Mouse (Mus musculus): ENCODE results near the gene Gusb. TPM values are rescaled to one million over a fixed set of nuclear protein-coding genes. Genes with fewer than 3 reads are reported as not detected.
"Not testable (repeated sequence)": the region's sequence is repeated elsewhere in the genome, so short reads cannot be mapped to it uniquely, and the experiment has no call there.

Gene Gusb
- polyA plus RNA-seq (2012; rRNA removed) = 53.9 and 65.7 TPM in 2 replicates

DNA sequence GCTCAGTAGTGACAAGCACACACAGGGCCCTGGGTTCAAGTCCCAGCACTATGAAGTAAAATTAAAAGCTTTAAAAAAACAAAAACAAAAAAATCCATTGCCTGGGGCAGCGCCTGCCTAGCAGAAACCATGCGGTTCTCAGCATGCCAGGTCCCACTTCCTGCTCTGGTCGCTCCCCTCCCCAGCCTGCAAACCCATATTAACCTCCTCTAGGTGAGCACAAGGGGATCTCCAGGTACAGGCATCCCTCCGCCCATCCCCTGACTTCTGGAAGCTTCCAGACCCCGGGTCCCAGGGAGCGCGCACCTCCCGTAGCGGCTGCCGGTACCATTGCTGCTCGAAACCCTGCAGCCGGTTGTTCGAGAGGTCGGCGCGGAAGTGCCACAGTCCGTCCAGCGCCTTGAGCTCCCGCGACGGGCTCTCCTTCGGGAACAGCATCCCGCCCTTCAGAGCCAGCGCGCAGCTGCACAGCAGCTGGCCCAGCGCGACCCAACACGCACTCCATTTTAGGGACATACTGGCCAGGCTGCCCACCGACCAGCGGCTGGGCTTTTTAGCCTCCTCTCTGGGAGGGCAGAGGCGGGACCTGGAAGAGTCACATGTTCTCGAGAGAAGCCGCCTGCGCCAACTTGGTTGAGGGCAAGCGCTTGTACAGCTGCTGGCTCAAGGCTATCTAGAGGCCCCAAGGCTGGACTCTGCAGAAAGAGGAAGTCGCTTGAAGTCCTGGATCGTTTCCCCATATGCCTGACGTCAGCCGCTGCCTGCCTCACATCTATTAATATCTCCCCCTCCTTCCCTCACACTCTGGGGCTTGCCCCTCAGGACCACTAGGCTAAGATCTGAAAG lies at the start of gene Gusb:
TSS of gene Gusb (minus strand) at position 749 of the 846 bp plus-strand sequence.
- DNase-seq (ENCODE audit: low read depth) = no peak

DNA sequence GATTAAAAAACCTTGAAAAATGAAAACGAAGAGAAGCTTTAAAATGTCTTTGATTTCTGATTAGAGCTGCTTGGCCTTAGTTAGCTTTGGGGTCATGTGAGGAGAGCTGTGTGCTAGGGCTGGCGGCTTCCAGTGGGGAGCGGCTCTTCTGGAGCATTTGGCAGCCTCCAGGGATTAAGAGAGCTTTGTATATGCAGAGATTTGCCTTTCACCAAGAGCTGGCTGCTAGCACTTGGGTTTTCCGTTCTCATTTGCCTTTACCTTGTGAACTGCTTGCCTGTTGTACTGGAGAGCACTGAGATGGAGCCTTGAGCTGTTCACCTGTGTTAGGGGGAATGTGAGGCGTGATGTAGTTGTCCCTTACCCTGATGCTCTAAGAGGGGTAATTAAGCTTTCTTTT lies 49.7 kb upstream of the Gusb start:
- DNase-seq (ENCODE audit: low read depth) = no peak

DNA sequence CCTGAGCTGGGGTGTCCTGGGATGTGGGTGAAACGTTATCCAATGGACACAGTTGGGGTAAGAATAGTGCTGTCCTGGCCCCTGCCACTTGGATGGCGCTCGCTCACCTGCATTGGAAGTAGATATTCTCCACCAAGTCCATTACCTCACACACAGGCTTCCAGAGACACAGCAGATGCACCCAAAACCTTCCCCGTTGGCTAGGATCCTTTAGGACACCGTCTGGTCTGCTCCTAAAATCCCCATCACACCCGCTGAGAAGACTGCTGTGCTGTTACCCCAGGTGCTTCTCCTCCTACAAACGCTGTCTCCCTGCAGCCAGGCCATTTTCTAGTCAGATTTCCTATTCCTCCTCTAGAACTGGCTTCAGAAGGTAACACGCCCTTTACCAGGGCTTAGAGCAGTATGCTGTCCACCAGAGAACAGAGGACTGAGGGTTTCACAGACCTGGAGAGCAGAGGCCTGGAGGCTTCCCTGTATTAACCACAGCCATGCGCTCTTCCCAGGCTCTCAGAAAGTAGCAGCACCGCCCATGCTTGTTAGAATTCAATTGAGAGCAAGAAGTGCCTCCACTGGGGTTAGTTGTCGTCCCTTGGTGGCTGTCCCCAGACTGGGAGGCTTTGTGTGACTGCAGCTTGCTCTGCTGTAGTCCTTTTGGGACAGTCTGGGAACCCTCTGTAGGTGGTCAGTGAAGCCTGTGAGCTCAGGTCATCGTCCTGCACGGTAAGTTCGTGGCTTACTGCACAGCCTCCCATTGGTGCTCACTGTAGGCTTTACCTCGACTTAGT lies 48.4 kb upstream of the Gusb start:
- DNase-seq (ENCODE audit: low read depth) = no peak

DNA sequence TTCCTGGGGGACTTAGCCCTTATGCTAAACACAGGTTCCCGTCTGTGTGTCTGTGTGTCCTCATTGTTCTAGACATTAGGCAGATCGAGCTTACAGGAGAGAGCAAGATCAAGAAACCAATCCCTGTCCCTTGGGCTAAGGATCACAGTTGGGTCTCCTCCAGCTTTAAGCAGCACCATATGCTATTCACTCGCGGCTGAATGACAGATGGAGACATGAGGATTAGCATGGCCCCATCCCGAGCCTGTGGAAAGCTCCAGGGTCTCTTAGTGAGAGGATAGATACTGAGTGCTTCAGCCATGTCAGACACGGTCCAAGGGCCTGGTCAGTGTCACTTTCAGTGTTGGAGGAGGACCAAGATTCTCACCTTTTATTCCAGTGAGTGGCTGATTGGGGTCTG lies 47.6 kb upstream of the Gusb start:
- DNase-seq (ENCODE audit: low read depth) = no peak

DNA sequence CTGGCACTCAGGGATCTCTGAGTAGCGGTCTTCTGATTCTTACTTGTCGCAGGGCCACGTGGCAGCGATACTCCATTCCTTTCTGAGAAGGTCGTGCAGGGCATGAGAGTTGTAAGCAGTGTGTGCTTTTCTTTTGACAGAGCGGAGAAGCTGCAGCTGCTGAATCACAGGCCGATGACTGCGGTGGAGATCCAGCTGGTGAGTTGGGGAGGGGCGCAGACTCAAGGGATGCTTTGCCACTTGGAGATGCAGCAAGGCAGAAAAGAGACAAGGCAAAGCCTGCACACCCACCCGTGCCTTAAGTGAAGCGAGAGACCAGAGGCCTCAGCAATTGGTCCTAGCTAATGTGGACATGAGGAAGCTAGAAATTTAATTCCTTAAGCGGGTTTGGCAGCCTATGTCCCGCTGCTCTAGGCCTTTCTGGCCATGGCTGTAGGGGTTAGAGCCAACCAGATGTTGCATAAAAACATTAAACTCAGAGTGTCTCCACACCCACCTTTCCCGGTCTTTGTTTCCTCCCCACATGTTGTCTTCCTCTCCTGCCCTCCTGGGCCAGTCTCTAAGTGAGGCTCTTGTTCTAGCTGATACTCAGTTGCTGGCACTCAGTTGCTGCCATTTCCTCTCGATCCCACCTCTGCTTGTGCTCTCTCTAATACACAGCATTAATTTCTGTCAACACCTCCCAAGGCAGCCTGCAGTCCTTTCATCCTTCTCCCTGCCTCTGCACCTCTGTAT lies 46.1 kb upstream of the Gusb start:
- no peak for DNase-seq (ENCODE audit: low read depth)

DNA sequence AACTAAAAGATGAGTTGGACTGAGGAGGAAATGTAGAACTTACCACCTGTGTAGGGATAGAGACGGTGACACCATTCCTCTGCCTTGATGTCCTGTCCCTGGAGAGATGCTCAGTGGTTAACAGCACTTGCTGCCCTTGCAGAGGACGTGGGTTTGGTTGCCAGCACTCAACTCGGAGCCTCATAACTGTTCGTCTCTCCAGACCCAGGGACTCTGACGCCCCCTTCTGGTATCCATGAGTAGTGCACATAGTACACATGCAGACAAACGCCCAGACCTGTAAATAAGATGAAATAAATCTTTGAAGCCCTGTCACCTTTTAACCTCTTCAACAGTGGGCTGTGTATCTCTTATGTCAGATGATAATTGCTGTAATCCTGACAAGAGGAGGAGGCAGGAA lies 44.2 kb upstream of the Gusb start:
- no peak for DNase-seq (ENCODE audit: low read depth)

DNA sequence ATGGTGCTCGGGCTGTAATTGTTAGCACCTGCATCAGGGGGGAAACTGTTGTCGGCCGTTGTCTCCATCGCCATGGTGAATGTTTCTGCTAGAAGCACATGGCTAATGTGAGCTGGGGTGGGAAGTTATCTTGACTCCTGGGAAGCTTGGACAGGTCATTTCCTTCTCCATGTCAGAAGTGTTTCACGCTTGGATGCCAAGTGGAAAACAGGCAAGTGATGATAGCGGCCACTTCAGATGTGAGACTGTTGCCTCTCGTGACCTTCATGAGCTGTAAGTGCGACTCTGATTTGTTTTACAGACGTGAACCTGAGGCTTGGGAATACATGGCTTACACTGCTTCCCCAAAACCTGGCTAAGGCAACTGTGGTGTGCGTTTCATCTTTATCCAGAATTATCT lies 43.7 kb upstream of the Gusb start:
- DNase-seq (ENCODE audit: low read depth) = no peak

DNA sequence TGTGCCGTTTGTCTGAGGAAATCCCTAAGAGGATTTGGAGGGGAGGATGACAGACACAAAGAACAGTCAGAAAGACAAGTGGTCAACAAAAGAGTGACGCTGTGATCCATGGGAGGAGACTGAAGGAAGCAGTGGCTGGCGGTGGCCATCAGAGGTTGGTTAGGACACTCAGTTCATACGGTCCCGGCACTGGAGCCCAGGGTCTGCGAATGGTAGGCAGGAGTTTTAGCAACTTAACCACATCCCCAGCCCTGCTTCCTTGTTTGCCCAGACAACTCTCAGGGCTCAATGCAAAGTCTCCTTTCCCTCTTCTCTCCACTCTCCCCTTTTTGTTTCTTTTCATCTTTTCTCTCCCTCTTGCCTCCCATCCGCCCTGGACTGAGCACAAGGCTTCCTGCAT lies 43.3 kb upstream of the Gusb start:
- DNase-seq (ENCODE audit: low read depth) = no peak

DNA sequence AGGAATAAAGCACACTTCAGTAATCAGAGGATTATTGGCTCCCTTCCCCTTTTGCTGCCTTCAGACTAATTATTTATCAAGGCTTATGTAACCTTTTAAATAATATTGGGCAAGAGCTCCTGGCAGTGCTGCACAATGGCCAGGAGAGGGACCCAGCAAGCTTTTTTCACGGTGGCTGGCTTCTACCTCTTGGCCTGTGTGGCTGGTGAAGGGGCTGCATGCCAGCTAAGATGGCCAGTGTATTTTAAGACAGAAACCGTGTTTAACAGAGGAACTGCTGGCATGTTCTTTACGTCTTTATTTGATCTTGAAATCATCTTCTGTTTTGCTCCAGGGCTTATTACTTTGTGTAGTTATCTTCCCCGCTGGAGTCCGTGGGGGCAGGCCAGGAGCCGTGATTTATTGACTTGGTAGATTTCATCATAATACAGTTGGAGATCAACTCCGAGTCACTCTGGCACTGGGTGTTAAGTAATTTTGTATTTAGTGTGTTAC lies 41.4 kb upstream of the Gusb start:
- DNase-seq (ENCODE audit: low read depth) = peak; percentile 75

DNA sequence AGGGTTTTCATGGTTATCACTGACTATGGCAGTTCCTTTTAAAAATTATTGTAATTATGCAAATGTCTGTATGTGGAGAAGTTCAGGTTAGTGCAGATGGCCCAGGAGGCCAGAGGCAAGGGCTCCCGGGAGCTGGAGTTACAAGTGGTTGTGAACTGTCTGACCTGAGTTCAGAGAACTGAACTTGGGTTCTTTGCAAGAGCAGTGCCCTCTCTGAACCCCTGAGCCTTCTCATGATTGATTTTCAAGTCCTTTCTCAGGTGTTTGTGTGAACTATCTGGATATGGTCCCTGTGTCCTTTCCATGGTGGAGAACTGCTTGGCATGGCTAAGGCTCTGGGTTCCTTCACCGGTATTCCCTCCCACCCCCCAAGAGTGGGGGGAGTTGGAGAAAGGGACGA lies 40.9 kb upstream of the Gusb start:
- no peak for DNase-seq (ENCODE audit: low read depth)

DNA sequence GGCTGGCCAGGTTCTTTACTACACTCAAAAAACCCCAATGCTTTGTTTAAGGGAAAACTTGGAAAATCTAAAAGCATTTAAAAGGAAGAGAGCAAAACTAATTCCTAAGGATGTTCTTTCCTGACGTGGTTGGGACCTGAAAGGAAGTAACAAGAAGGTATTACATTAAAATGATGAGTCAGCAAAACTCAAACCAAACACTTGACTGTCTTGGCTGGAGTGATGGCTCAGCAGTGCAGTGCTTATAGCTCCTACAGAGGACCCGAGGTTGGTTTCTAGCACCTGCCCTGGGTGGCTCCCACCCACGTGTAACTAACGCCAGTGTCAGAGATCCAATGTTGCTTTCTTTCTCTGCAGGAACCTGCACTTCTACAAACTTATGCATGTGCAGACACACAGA lies 38.4 kb upstream of the Gusb start:
- no peak for DNase-seq (ENCODE audit: low read depth)

DNA sequence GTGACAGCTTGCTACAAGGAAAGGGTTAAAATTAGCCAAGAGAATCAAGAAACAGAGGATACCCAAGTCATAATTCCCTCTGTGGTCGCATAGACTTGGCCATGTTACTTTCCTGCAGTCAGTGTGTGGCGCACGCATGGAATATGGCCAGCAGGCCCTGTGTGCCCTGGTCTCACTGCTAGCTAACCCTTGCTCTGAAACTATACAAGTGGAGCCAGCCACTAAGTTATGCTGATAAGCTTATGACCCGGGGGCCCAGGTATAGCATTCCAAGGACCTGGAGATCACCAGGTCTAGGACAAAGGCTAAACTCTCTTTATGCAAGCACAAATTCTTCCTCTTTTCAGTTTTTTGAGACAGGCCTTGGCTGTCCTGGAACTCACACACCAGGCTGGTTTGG lies 37.9 kb upstream of the Gusb start:
- no peak for DNase-seq (ENCODE audit: low read depth)

DNA sequence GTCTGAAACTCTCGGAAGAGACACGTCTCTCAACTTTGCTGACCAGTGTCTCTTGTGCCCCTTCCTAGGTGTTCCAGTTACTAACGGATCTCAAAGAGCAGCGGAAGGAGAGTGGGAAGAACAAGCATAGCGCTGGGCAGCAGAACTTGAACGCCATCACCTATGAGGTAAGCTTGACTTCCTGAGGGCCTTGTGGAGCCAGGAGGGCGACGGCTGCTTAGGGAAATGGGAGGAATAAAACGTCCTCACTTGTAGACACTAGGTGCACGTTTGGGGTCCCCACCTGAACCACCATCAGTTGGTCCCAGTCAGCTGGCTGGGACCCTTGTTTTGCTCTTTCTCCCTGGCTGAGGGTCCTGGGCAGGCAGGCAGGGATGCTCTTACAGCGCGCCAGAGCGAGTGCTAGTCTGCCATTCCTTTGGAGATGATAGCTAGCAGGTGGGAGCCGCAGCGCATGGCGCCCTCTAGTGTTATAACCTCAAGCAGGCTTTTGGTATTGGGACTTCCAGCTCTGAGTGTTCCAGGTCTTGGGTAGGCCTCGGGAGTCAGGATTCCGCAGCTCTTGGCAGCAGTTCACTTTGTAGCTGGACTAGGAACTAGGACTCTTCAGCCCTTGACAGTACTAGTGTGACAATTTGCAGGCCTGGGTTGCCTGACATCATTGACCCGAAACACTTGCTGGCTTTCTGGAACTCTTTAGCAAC lies 35.1 kb upstream of the Gusb start:
- no peak for DNase-seq (ENCODE audit: low read depth)

DNA sequence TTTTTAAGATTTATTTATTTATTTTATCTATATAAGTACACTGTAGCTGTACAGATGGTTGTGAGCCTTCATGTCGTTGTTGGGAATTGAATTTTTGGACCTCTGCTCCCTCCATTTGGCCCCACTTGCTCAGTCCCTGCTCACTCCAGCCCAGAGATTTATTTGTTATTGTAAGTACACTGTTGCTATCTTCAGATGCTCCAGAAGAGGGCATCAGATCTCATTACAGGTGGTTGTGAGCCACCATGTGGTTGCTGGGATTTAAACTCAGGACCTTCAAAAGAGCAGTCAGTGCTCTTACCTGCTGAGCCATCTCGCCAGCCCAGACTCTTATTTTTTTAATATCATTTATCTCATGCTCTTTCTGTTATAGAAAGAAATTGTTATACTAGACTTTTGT lies 33.5 kb upstream of the Gusb start:
- not testable (repeated sequence) for DNase-seq (ENCODE audit: low read depth)

DNA sequence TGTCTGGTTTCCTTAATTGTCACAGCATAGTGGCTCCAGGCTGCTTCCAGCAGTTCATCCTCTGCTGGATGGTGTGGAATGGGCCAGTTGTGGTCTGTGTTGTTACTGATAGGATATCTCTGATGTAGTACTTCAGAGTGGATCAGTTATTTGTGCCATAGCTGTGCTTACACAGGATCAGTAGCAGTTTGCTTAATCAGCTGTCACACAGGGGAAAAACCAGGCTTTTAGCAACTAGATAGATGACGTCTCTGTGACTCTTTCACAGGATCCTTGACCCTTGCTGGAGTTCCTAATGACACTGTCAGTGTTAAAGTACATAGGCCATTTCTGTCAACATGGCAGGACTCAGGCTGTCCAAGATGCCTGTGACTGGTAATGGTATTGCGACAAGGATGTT lies 31.0 kb upstream of the Gusb start:
- DNase-seq (ENCODE audit: low read depth) = no peak

DNA sequence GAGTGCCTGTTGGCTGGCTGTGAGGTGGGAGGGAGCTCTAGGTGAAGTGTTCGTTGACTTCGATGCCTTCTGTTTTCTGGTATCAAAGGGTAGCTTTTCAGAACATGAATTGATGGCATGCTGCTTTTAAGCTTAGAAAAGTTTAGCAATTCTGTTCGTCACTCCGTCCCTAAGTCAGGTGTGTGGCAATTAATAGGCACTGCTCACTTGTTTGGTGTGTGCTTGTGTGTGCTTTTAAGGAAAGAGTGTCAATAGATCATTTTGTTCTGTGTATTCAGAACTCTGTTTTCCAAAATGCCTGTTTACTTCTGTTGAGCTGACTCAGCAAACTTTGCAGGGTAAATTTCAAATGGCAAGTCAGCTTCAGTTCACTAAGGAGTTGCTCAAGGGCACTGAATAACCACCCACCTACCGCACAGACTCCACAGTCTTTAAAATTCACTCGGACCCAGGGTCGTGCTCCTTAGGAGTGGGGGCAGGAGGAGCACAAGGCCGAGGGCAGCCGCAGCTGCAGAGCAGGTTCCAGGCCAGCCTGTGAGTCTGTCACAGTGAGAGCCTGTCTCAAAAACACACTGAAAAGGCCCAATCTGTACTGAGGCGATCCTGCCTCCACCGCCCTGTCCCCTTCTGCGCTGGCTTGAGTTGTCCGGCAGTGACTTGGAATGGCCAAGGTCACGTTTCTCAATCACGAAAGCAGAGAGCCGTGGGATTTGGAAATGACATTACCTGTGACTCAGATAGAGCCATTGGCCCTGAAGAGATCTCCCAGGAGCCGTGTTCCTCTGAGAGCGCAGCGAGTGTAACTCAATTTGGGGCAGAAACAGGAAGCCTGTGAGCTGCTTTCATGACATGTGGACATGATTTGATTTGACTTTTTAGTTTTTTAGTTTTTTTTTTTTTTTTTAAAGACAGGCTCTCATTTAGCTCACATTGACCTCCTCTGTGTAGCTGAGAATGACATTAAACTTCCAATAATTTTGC lies 28.9 kb upstream of the Gusb start:
- no peak for DNase-seq (ENCODE audit: low read depth)

DNA sequence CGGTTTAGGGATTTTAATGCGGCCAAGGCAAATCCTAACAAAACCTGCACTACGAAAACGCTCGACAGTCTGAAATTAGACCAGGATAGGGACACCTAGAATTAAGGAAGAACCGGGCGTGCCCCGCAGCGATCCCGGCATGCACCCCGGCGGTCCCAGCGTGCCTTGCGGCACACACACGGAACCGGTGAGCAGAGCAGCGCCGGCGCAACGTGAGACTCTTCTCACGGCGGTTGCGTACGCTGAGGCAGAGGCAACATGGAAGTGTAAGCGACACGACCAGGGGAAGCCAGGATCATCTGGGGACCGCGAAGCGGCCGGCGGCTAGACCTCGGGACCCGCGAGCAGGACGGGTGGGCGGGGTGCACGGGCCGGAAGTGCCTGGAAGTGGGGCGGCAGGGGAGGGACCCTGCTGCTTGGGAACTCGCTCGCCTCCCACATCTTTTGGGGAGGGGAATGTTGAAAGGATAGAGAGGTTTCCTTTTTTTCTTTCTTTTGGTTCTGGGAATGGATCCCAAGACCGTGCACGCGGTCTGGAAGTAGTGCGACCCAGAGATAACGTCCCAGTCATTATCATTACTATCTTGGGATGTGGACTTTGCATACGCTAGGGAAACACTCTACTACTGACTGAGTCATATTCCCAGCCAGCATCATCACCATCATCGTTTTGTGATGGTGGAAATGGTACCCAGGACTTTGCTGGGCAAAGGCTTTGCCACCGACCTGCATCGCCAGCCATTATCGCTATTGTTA lies 26.5 kb upstream of the Gusb start, which contains the start of the genes Asl and Crcp:
TSS of gene Asl (minus strand) at position 106 of the 756 bp plus-strand sequence.
TSS of gene Crcp (plus strand) at position 149 of the 756 bp plus-strand sequence.
- DNase-seq (ENCODE audit: low read depth) = no peak

DNA sequence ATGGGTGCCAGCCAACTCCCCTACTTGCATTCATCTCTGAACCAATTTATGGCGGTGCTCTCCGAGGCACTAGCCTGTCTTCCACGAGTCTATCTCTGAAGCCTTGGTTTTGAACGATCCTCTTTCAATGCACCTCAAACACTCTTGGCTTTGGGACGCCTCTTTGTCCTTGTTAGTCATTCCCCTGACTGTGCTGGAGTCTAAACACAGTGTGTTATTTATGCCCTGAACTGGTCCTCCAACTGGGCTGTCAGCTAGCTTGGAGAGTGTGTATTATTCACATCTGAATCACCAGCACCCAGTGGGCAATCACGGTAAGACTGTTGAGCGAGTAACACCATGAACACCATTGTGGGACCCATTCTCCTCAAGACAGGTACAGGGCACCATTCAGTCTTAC lies 24.8 kb upstream of the Gusb start:
- DNase-seq (ENCODE audit: low read depth) = no peak

DNA sequence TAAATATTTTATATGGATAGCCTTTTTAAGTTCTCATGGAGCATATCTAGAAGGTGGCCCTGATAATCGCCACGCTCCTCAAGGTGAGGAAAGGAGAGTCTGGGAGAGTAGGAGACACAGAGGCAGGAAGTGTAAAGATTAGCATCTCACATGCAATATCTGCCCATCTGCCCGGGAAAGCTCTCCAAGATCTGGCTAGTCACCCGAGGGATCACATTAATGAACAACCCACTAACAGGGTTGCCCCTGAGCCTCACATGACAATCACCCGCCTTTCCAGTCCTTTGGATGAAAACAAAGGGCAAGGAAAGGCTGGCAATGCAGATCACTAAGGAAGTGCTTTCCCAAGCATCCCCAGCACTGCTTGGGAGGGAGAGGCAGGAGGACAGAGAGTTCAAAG lies 24.3 kb upstream of the Gusb start:
- DNase-seq (ENCODE audit: low read depth) = no peak

All from gonadal fat pad, adult 2 months (tissue).